Mouse (Mus musculus) C3H10T1/2 (cell line): Measurements from ENCODE around the gene Olfr1136. TPM values are rescaled to one million over a fixed set of nuclear protein-coding genes. Genes with fewer than 3 reads are reported as not detected.

Source experiments
- polyA plus RNA-seq, 2 experiments: library from polyadenylated mRNA; unstranded; fragments of >200 nt; fragmentation: generic; extraction: Trizol; gene quantifications; one replicate each; pipeline ENCODE4 v1.2.1; 2012; ENCODE audit warnings: missing spikeins in 2 of 2

Gene Olfr1136
- not detected for polyA plus RNA-seq

DNA sequence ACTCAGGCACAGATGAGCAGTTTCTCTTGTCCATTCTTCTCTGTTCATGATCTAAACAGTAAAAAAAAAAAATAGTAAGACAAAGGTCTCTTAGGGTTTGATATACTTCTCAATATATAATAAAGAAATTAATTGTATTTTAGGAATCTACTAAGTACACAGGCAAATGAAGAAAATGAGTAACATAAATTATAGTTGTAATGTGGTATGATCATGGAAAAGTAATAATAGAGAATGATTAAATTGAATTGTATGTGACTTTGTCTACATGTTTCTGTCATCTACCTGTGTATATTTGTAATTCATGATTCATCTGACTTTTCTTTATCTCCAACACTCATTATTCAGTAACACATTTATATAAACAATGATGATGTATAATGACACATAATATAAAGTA lies at the start of gene Olfr1136:
TSS of gene Olfr1136 (minus strand) at position 101 of the 400 bp plus-strand sequence.

DNA sequence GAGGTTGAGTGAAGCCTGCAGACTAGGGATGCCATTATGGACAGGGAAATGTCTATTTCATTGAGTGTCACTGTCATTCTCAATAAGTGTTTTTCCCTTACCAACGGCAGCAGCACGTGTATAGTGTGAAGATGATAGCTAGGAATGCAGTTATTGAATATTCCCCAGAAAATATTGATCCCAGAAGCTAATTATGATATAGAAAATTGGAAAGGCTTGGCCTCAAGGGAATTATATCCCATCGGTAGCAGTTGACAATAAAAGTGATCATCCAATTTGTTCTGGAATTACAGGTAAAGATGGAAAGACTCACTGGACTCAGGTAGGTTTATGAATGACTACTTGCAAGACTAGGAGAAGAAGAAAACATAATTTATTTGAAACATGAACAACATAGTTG lies 49.7 kb upstream of the Olfr1136 start, which contains the start of gene Olfr1140:
TSS of gene Olfr1140 (plus strand) at position 301 of the 400 bp plus-strand sequence.

DNA sequence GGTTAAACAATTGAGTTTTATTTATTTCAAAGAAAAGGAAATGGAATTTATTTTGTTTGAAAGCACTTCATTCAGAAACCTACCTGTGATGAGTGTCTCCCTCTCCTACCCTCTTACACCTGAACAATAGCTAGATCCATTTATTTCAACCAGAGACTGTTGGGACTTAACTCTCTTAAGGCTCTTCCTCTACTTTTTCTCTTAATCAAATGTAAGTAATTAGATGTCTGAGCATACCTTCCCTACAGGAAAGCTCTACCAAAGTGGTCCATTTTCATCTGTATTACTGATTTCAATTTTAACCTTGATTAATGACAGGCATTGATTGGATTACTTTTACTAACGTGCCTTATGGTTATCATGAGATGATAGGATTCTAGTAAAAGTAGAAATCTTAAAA lies 46.1 kb upstream of the Olfr1136 start, which contains the start of gene Olfr1138:
TSS of gene Olfr1138 (minus strand) at position 101 of the 400 bp plus-strand sequence.

DNA sequence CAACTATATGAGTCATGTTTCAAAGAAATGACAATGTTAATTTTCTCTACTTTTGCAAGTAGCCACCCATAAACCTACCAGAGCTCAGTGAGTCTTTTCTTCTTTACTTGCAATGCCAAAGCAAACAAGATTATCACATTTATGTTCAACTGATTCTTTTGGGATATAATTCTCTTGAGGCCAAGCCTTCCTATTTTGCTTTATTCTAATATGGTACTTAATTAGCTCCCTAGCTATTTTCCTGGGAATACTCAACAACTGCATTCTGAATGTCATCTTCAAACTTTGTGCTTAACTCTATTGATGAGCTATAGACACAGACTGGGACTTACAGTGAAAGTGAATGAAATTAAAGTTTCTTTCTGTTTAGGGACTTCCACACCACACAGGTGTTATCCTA lies 19.3 kb upstream of the Olfr1136 start, which contains the start of gene Olfr1137:
TSS of gene Olfr1137 (minus strand) at position 101 of the 400 bp plus-strand sequence.

DNA sequence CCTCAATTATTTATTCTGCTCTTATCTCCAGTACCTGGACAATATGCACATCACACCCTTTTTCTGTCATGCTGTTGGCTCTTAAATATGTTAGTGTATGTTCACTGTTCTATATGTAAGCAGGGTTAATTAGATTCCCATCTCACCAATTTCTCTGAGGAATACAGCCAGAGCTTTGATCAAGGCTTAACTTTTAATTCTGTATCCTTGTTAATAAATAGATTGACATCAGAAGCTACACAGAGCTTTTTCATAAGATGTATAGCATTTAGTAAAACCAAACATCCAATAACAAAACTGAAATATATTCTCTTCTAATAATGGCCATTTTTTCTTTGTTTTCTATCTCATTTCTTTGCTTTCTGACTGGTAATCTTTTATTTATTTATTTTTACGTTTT lies 20.2 kb downstream of the Olfr1136 start, which contains the start of gene Olfr1135:
TSS of gene Olfr1135 (minus strand) at position 101 of the 400 bp plus-strand sequence.

DNA sequence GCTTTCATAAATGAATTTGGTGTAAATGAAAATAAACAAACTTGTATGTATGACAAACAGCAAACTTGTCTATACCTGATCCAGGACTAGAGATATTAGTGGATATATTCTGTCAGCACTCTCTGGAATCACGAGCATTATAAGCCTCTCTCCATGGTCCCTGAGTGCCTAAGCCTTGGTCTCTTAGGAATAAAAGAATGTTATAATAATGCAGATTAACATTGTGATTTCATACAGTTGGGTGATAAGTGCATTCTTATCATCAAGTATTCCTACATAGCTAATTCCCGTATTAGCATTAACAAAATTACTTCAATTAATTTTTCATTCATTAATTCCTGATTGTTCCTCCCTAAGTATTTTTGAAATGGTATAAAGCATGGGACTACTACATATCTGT lies 35.4 kb downstream of the Olfr1136 start, which contains the start of gene Olfr1134:
TSS of gene Olfr1134 (minus strand) at position 101 of the 400 bp plus-strand sequence.

DNA sequence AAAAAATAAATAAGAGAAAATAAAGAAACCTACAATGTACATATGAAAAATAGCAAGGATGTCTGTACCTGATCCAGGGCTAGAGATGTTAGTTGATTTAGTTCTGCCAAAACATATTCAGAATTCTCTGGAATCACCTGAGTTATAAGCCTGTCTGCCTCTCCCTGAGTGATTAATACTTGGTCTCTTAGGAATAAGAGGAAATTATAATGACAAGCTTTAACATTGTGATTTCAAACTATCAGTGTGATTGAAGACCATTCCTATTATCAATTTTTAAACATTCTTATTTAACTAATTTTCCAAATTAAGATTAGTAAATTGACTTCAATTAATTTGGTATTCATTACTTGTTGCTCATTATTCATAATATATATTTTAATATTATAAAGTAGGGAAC lies 46.5 kb downstream of the Olfr1136 start, which contains the start of gene Olfr1133:
TSS of gene Olfr1133 (minus strand) at position 101 of the 400 bp plus-strand sequence.

Other genes starting within 250 kb of the Olfr1136 start
- gene Olfr1126, start 240.0 kb downstream of the Olfr1136 start, polyA plus RNA-seq, result not detected
- not detected for gene Pramel7, start 196.9 kb downstream of the Olfr1136 start, polyA plus RNA-seq
- not detected for gene Pramel6, start 187.4 kb downstream of the Olfr1136 start, polyA plus RNA-seq
- gene Olfr153, start 162.2 kb downstream of the Olfr1136 start, polyA plus RNA-seq, result not detected
- not detected for gene Olfr1128, start 148.4 kb downstream of the Olfr1136 start, polyA plus RNA-seq
- gene Olfr1129, start 120.0 kb downstream of the Olfr1136 start, polyA plus RNA-seq, result not detected
- gene Olfr1130, start 87.7 kb downstream of the Olfr1136 start, polyA plus RNA-seq, result not detected
- gene Olfr1131, start 66.8 kb downstream of the Olfr1136 start, polyA plus RNA-seq, result not detected
- gene Olfr1132, start 56.4 kb downstream of the Olfr1136 start, polyA plus RNA-seq, result not detected
- gene Olfr1133, start 46.6 kb downstream of the Olfr1136 start, polyA plus RNA-seq, result not detected
- not detected for gene Olfr1134, start 35.5 kb downstream of the Olfr1136 start, polyA plus RNA-seq
- gene Olfr1135, start 20.3 kb downstream of the Olfr1136 start, polyA plus RNA-seq, result not detected
- not detected for gene Olfr1137, start 19.2 kb upstream of the Olfr1136 start, polyA plus RNA-seq
- gene Olfr1138, start 46.0 kb upstream of the Olfr1136 start, polyA plus RNA-seq, result not detected
- gene Olfr1140, start 49.8 kb upstream of the Olfr1136 start, polyA plus RNA-seq, result not detected
- gene Olfr1141, start 60.0 kb upstream of the Olfr1136 start, polyA plus RNA-seq, result not detected
- not detected for gene Olfr152, start 85.5 kb upstream of the Olfr1136 start, polyA plus RNA-seq
- not detected for gene Olfr1143, start 106.6 kb upstream of the Olfr1136 start, polyA plus RNA-seq
- not detected for gene Olfr1145, start 115.9 kb upstream of the Olfr1136 start, polyA plus RNA-seq
- not detected for gene Olfr1148, start 136.6 kb upstream of the Olfr1136 start, polyA plus RNA-seq
- not detected for gene Olfr1150-ps1, start 150.0 kb upstream of the Olfr1136 start, polyA plus RNA-seq
- gene Olfr1151, start 161.9 kb upstream of the Olfr1136 start, polyA plus RNA-seq, result not detected
- gene Olfr1152, start 172.5 kb upstream of the Olfr1136 start, polyA plus RNA-seq, result not detected
- gene Olfr1153, start 201.0 kb upstream of the Olfr1136 start, polyA plus RNA-seq, result not detected
- gene Olfr1154, start 211.2 kb upstream of the Olfr1136 start, polyA plus RNA-seq, result not detected